Mouse (Mus musculus) embryonic fibroblast, embryonic 13.5 days (primary cell): ENCODE measurements around the gene Btbd19.

Source experiments
- CTCF ChIP-seq: IDR thresholded peaks from 2 replicates; pipeline ENCODE4 v1.5.1; 2011; ENCODE audit warnings: mild to moderate bottlenecking, control low read depth, low read length, moderate library complexity, borderline replicate concordance; ENCODE audit not compliant: insufficient read depth
- POLR2A ChIP-seq: IDR thresholded peaks from 2 replicates; pipeline ENCODE4 v1.6.1; 2011; ENCODE audit warnings: low read depth, mild to moderate bottlenecking, control low read depth, low read length, moderate library complexity

DNA sequence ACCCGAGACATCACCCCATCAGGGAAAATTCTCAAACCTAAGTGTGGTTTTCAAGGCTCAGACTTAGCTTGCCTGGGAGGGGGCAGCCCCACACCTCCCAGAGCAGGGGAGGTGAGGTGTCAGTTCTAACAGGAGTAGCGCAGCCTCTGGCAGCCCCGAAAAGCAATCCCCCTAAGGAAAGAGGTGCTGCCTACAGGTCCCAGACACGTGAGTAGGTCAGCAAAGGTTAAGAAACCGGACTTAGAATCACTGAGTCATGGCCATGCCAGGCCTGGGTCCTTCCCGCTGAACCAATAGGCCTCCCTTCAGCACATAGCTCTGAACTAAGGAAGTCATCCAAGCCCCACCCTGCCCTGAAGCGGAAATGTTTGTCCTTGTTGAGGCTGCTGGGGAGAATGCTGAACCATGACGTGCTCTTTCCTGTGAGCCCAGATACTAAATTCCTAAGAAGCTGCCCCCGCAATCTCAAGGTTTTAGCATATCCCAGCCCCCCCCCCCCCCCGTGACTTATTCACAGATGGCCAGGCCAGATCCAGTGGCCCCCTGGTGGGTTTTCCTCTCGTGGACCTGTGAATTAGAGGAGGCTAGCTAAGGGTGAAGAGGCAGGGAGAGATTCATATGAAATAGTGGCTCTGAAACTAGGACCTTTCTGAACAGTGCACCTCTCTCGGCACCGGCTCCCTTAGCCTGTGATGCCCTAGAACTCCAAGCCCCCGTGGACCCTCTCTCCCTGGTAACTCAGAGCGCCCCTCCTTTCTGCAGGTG is 567 bp upstream of the Btbd19 start:
- TF ChIP-seq CTCF (no peak), POLR2A (peak; percentile 40; the same call in 1 of the 2 replicates)
